Mouse (Mus musculus): ENCODE results near the gene Lgals12. TPM values are rescaled to one million over a fixed set of nuclear protein-coding genes. Genes with fewer than 3 reads are reported as not detected.

The Lgals12 gene
- total RNA-seq, 2 experiments from 2014 or later, result not detected

GRCm38 (mm10) chr19:7585279-7585678 is 21.7 kb downstream of the Lgals12 start:
- ATAC-seq (replicated peaks; ENCODE audit: poor library complexity), result no peak

DNA sequence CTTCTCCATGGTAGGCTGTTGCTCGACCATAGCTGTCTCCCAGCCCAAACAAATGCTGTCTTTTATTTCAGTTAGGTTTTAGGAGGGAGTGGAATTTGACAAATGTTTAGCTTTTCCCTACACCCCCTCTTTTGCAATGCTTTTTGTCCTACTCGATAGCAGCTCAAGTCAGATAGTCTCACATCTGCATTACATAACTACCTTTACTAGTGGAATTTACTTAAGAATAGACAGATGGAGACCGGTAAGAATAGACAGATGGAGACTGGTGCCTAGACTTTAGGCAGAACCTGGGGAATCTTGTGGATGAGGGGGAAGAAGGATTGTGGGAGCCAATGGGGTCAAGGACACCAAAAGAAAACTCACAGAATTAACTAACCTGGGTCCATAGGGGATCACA is 23.4 kb downstream of the Lgals12 start:
- ATAC-seq (replicated peaks; ENCODE audit: poor library complexity), result no peak

- no peak for ATAC-seq (replicated peaks; ENCODE audit: poor library complexity)
Observed at GRCm38 (mm10) chr19:7583101-7583500, 23.9 kb downstream of the Lgals12 start.

GRCm38 (mm10) chr19:7581042-7581441 is 26.0 kb downstream of the Lgals12 start:
- ATAC-seq (replicated peaks; ENCODE audit: poor library complexity), result peak; percentile 85

- ATAC-seq (replicated peaks; ENCODE audit: poor library complexity), result no peak
Observed at GRCm38 (mm10) chr19:7577710-7578109, 29.3 kb downstream of the Lgals12 start.

DNA sequence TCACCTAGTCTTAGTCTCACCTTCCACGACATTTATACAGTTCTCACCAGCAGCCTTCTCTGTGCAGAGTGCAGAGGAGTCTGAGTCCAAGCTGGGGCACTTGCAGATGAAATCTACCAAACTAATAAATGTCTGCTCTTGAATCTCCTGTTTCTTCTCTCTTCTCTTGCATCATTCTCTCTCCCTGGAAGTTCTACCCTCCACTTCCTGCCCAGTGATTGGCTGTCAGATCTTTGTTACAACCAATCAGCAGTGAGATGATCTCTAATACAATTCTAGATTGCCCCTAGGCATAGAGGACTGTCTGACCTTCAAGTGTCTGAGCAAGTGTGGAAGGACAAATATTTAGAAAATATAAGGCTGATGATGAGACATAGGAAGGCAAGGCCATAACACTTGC is 30.8 kb downstream of the Lgals12 start:
- ATAC-seq (replicated peaks; ENCODE audit: poor library complexity), result no peak

DNA sequence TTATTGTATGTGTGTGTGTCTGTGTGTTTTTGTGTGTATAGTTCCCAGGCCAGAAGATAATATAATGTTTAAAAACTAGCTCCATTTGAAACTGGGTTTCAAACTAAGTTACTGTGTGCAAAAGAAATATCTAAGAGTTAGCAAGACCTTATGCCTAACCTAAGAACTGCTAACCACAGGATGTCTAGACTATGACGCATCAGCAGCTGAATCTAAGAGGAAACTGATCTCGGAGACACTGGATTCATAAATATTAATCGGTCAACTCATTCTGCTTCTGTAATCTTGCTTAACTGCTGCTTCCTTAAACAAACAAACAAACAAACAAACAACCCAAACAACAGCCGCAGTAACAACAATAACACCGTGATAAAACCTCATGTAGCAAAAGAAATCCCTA is 37.3 kb downstream of the Lgals12 start:
- no peak for ATAC-seq (replicated peaks; ENCODE audit: poor library complexity)

DNA sequence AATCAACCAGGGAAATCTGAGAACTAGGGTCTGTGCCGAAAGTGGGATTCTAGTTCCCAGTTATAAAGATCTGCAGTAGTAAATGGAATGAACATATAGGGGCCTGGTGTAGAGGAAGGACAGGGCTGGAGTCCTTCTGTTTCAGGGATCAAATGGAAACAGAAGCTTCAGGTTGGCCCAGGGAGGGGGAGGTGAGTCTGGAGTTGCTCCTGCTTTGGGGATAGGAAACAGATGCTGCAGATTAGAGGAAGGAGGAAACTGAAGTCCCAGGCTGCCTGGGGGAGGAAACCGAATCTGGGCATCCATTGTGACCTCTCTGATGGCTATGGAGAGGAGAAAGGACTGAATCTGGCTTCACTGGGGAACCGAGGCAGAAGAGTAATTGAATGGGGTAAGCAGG is 38.6 kb downstream of the Lgals12 start:
- ATAC-seq (replicated peaks; ENCODE audit: poor library complexity), result 0 out of 2 replicates have a peak, but pooled peaks have one; percentile 26

DNA sequence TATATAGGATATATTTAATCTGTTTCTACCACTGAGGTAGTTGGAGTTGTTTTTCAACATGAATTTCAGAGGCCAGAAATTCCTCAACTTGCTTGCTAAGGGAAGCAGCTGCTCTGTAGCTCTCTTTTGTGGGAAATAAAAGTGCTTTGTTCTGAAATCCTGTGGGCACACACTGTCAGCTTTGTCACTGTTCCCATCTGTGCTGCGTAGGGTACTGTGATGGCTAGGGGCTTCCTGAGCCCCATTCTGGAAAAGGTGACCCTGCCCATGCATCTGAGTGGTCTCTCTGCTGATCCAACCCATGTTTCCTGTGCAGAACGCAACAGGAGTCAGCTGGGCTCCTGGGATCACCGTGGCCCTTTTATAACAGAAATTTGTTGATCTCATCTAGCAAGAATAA is 40.2 kb downstream of the Lgals12 start:
- ATAC-seq (replicated peaks; ENCODE audit: poor library complexity), result no peak

- no peak for ATAC-seq (replicated peaks; ENCODE audit: poor library complexity)
Observed at GRCm38 (mm10) chr19:7564457-7564856, 42.5 kb downstream of the Lgals12 start.

GRCm38 (mm10) chr19:7563676-7564075 is 43.3 kb downstream of the Lgals12 start:
- 0 out of 2 replicates have a peak, but pooled peaks have one; percentile 14 for ATAC-seq (replicated peaks; ENCODE audit: poor library complexity)

- ATAC-seq (replicated peaks; ENCODE audit: poor library complexity), result no peak
Observed at GRCm38 (mm10) chr19:7562601-7563129, 44.3 kb downstream of the Lgals12 start.

DNA sequence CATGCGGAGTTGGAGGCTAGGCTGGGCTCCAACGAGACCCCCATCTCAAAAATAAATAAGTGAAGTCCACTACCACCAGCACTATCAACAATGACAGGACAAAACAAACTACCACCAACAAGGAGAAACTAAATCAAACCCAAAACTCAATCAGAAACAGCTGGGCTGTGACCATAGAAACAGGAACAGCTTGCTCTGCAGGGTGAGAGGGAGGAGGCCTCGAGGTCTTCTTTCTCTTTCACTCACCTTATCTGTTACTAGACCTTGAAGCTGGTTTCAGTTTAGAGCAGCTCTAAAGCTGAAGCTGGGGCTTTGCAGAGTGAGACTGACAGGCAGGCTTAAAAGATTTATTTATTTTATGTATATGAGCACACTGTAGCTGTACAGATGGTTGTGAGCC is 45.5 kb downstream of the Lgals12 start:
- ATAC-seq (replicated peaks; ENCODE audit: poor library complexity), result no peak

DNA sequence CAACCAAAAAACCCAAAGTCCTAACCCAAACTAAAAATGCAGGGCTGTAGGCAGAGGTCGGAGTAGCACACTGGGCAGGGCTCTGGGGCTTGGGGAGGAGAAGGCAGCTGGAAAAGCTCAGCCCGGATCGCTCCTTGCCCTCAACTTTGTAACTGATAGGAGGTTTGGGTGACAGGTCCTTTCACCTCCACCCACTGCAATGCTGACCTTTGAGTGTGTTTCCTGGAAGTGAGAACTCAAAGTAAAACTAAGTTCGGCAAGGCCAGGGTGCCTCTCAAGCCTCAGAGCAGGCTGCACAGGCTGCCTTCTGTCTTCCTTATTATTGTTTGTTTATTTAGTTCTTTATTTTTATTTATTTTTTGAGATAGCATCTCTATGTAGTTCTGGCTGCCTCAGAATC is 47.0 kb downstream of the Lgals12 start:
- no peak for ATAC-seq (replicated peaks; ENCODE audit: poor library complexity)

DNA sequence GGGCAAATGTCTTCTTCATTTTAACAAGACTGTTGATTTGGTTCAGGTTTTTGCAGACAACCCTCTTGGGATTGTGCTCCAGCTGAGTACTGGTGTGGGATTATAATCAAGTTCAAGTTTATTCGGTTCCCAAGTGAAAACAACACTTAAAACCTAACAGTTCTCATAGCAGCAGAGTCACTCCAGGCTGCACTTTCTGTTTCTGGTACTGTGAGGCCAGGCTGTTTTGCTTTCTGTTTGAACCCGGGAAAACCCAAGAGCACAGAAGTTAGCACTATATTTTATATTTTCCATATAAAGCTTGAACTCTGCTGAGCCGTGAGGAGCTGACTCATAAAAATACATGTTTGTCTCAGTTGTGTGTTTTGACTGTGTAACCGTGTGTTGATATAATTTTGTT is 48.3 kb downstream of the Lgals12 start:
- ATAC-seq (replicated peaks; ENCODE audit: poor library complexity), result no peak

- no peak for ATAC-seq (replicated peaks; ENCODE audit: poor library complexity)
Observed at GRCm38 (mm10) chr19:7557844-7558243, 49.1 kb downstream of the Lgals12 start.

GRCm38 (mm10) chr19:7557328-7557822 is 49.6 kb downstream of the Lgals12 start, which contains the start of gene Pla2g16:
Gene Pla2g16 (plus strand): TSS chr19:7557459.
- peak; percentile 94 for ATAC-seq (replicated peaks; ENCODE audit: poor library complexity)

GRCm38 (mm10) chr19:7556641-7557040 is 50.4 kb downstream of the Lgals12 start:
- no peak for ATAC-seq (replicated peaks; ENCODE audit: poor library complexity)

- ATAC-seq (replicated peaks; ENCODE audit: poor library complexity), result no peak
Observed at GRCm38 (mm10) chr19:7554881-7555280, 52.1 kb downstream of the Lgals12 start.

GRCm38 (mm10) chr19:7553441-7553840 is 53.6 kb downstream of the Lgals12 start:
- ATAC-seq (replicated peaks; ENCODE audit: poor library complexity), result no peak

GRCm38 (mm10) chr19:7552301-7552673 is 54.7 kb downstream of the Lgals12 start:
- ATAC-seq (replicated peaks; ENCODE audit: poor library complexity), result 0 out of 2 replicates have a peak, but pooled peaks have one; percentile 37

DNA sequence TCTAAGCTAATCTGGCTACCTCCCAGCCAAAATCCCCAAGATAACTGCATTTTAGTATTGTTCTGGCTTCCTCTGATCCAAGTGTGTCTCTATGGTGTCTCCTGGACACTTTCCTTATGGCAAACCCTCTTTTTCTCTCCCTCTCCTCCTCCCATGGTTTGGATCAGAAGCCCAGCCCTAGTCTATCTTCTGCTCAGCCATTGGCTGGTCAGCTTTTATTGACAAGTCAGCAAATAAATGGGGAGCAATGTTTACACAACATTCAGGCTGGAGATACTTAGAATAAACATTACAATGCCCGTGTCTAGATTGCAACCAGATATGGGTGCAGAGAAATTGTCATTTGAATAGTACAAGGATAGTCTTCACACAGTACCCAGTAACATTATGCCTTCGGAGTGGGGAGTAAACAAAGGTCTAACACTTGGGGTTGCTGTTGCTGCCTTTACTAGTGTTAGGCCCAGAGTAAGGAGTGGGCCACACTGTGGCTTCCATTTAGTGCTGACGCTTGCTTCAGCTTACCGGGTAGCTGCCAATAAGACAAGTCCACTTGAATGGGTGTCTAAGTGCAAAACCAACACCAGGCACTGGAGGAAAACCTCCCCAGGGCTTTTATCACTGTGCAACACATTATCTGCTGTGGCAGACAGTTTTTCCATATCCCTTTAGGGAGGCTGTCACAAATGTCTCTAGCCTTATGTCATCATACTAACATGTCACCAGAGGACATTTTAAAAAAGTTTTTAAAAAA is 55.3 kb downstream of the Lgals12 start:
- ATAC-seq (replicated peaks; ENCODE audit: poor library complexity), result peak; percentile 97
